Mouse (Mus musculus) forebrain, embryonic 12.5 days (tissue): ENCODE results near the gene Zfp644. TPM values are rescaled to one million over a fixed set of nuclear protein-coding genes. Genes with fewer than 3 reads are reported as not detected.

Experiments
- ATAC-seq: fragments of 200-750 bp; cut with Nextera tagmentation; 2 replicates; pipeline ENCODE4 v1.8.0; 2017; ENCODE audit warnings: moderate TSS enrichment; ENCODE audit not compliant: low FRiP score
- H3K27ac ChIP-seq: fragments of 300-500 bp; sonication (generic); 2 replicates; pipeline ENCODE4 v1.5.1; 2016; ENCODE audit warnings: mild to moderate bottlenecking
- H3K27me3 ChIP-seq: fragments of 300-500 bp; sonication (generic); 2 replicates; pipeline ENCODE4 v1.6.1; 2016; ENCODE audit warnings: mild to moderate bottlenecking
- H3K36me3 ChIP-seq: fragments of 300-500 bp; sonication (generic); replicated peaks from 2 replicates; pipeline ENCODE4 v1.6.1; 2016; ENCODE audit warnings: mild to moderate bottlenecking
- H3K4me1 ChIP-seq: fragments of 300-500 bp; sonication (generic); 2 replicates; pipeline ENCODE4 v1.6.1; 2016
- H3K4me2 ChIP-seq: fragments of 300-500 bp; sonication (generic); 2 replicates; pipeline ENCODE4 v1.6.1; 2016; ENCODE audit warnings: mild to moderate bottlenecking, moderate library complexity
- H3K4me3 ChIP-seq: fragments of 300-500 bp; sonication (generic); replicated peaks from 2 replicates; pipeline ENCODE4 v1.5.1; 2016; ENCODE audit warnings: mild to moderate bottlenecking
- H3K9ac ChIP-seq: fragments of 300-500 bp; sonication (generic); 2 replicates; pipeline ENCODE4 v1.6.1; 2016; ENCODE audit warnings: mild to moderate bottlenecking
- H3K9me3 ChIP-seq: fragments of 300-500 bp; sonication (generic); 2 replicates; pipeline ENCODE4 v1.6.1; 2016
- WGBS: fragments of 180-500 bp; shearing (Covaris S2); methylation state at CpG from one replicate; pipeline ENCODE4 v1.1.7; 2016; 5-methylcytosine and 5-hydroxymethylcytosine counted together
- polyA plus RNA-seq: library from polyadenylated mRNA; unstranded; fragments of >200 nt; fragmentation: Nextera tagmentation; extraction: Ambion mirVana; gene quantifications from 2 replicates; pipeline ENCODE4 v1.2.1, GENCODE M21; 2016

Gene Zfp644
- polyA plus RNA-seq, 1 experiment from 2014 or later = 90.3 TPM

- WGBS = 95% methylated on average over 9 of the region's 9 CpGs
- ATAC-seq = no peak
- Histone ChIP-seq H3K9me3 (no peaks in the 10 kb centered on the region), H3K4me3 (no peak overlapping the region), H3K4me1 (no peaks in the 10 kb centered on the region), H3K9ac (no peak overlapping the region), H3K36me3 (peaks cover 13% of the 10 kb centered on the region), H3K27me3 (peaks cover 17% of the 10 kb centered on the region), H3K27ac (no peak overlapping the region), H3K4me2 (no peak overlapping the region)
Observed at GRCm38 (mm10) chr5:106589006-106589405, 108.1 kb downstream of the Zfp644 start.

- Histone ChIP-seq H3K27me3 (peaks cover 71% of the 10 kb centered on the region), H3K4me1 (peaks cover 9% of the 10 kb centered on the region; the same call in 1 of the 2 replicates), H3K4me2 (no peak overlapping the region), H3K36me3 (no peaks in the 10 kb centered on the region), H3K4me3 (no peak overlapping the region), H3K9me3 (no peaks in the 10 kb centered on the region), H3K27ac (no peak overlapping the region), H3K9ac (no peak overlapping the region)
- ATAC-seq = no peak
- 88% methylated on average over 7 of the region's 7 CpGs for WGBS
Observed at GRCm38 (mm10) chr5:106580943-106581342, 116.1 kb downstream of the Zfp644 start.

GRCm38 (mm10) chr5:106577237-106577888 lies 119.7 kb downstream of the Zfp644 start:
- H3K36me3 ChIP-seq = no peaks in the 10 kb centered on the region
- H3K4me1 ChIP-seq = peaks cover 17% of the 10 kb centered on the region; the same call in 1 of the 2 replicates
- no peak overlapping the region for H3K4me2 ChIP-seq
- peaks cover 65% of the 10 kb centered on the region for H3K27me3 ChIP-seq
- 0 out of 2 replicates have a peak overlapping the region, but pooled peaks have one; percentile 43 for H3K27ac ChIP-seq
- H3K9me3 ChIP-seq = no peaks in the 10 kb centered on the region
- WGBS = 18% methylated on average over 9 of the region's 9 CpGs
- H3K4me3 ChIP-seq = no peak overlapping the region
- ATAC-seq = peak; percentile 81
- no peak overlapping the region for H3K9ac ChIP-seq

GRCm38 (mm10) chr5:106575098-106575497 lies 122.0 kb downstream of the Zfp644 start:
- 20% methylated on average over 4 of the region's 4 CpGs for WGBS
- no peak for ATAC-seq

GRCm38 (mm10) chr5:106574560-106574946 lies 122.5 kb downstream of the Zfp644 start:
- H3K4me2 ChIP-seq = peak overlapping the region; percentile 89
- peak; percentile 86 for ATAC-seq
- H3K9ac ChIP-seq = peak overlapping the region; percentile 64
- WGBS = 1% methylated on average over 36 of the region's 45 CpGs
- H3K4me1 ChIP-seq = peaks cover 17% of the 10 kb centered on the region; the same call in 1 of the 2 replicates
- no peaks in the 10 kb centered on the region for H3K36me3 ChIP-seq
- peak overlapping the region; percentile 58 for H3K4me3 ChIP-seq
- no peaks in the 10 kb centered on the region for H3K9me3 ChIP-seq
- H3K27me3 ChIP-seq = peaks cover 59% of the 10 kb centered on the region
- peak overlapping the region; percentile 42; the same call in 1 of the 2 replicates for H3K27ac ChIP-seq

More at GRCm38 (mm10) chr5:106575098-106575497, 122.0 kb downstream of the Zfp644 start:
- Histone ChIP-seq H3K4me3 (0 out of 2 replicates have a peak overlapping the region, but pooled peaks have one; percentile 58), H3K36me3 (no peaks in the 10 kb centered on the region), H3K9ac (no peak overlapping the region), H3K4me1 (peaks cover 17% of the 10 kb centered on the region; the same call in 1 of the 2 replicates), H3K27me3 (peaks cover 59% of the 10 kb centered on the region), H3K27ac (no peak overlapping the region), H3K9me3 (no peaks in the 10 kb centered on the region), H3K4me2 (peak overlapping the region; percentile 89)

GRCm38 (mm10) chr5:106573742-106574559 lies 123.1 kb downstream of the Zfp644 start:
- H3K27ac ChIP-seq = peak overlapping the region; percentile 42; the same call in 1 of the 2 replicates
- H3K36me3 ChIP-seq = no peaks in the 10 kb centered on the region
- 5% methylated on average over 55 of the region's 55 CpGs for WGBS
- H3K4me2 ChIP-seq = peak overlapping the region; percentile 89
- peaks cover 59% of the 10 kb centered on the region for H3K27me3 ChIP-seq
- H3K4me1 ChIP-seq = peaks cover 17% of the 10 kb centered on the region; the same call in 1 of the 2 replicates
- H3K4me3 ChIP-seq = peak overlapping the region; percentile 58
- no peaks in the 10 kb centered on the region for H3K9me3 ChIP-seq
- peak overlapping the region; percentile 64 for H3K9ac ChIP-seq
- peak; percentile 60 for ATAC-seq

Other genes starting within 250 kb of the Zfp644 start
- 6.2 and 7.6 TPM in 2 replicates for gene Barhl2, start 239.1 kb downstream of the Zfp644 start, polyA plus RNA-seq
- not detected in 2 replicates for gene Gm17304, start 88.2 kb downstream of the Zfp644 start, polyA plus RNA-seq
- 5.9 and 6.8 TPM in 2 replicates for gene Hfm1, start 229.0 kb upstream of the Zfp644 start, polyA plus RNA-seq